Mouse (Mus musculus): ENCODE results near the gene Kcnb1. TPM values are rescaled to one million over a fixed set of nuclear protein-coding genes. Genes with fewer than 3 reads are reported as not detected.

Gene Kcnb1
- polyA plus RNA-seq (2015; fragmentation: Nextera tagmentation; extraction: Ambion mirVana) = 2.1 and 2.3 TPM in 2 replicates

GRCm38 (mm10) chr2:167190076-167190399 is at the start of gene Kcnb1:
Kcnb1 (minus strand) TSS chr2:167190155.
- under 1% methylated on average over 41 of the region's 41 CpGs for WGBS
- H3K9me3 ChIP-seq = no peaks in the 10 kb centered on the region
- H3K4me3 ChIP-seq (replicated peaks) = peak within 1 kb of the TSS; percentile 59
- H3K4me1 ChIP-seq (replicated peaks) = peaks cover 43% of the 10 kb centered on the region
- H3K27me3 ChIP-seq = peaks cover 39% of the 10 kb centered on the region
- peak within 1 kb of the TSS; percentile 82 for H3K4me2 ChIP-seq (replicated peaks)
- peak; percentile 89 for ATAC-seq
- H3K9ac ChIP-seq (replicated peaks) = peak within 1 kb of the TSS; percentile 73
- H3K27ac ChIP-seq = 0 out of 2 replicates have a peak within 1 kb of the TSS, but pooled peaks have one; percentile 30
- 0 out of 2 replicates have a peak, but pooled peaks cover 2% of the 10 kb centered on the region for H3K36me3 ChIP-seq

GRCm38 (mm10) chr2:167239262-167239661 is 49.3 kb upstream of the Kcnb1 start:
- no peak overlapping the region for H3K4me3 ChIP-seq (replicated peaks)
- H3K4me1 ChIP-seq (replicated peaks) = peaks cover 14% of the 10 kb centered on the region
- WGBS = 30% methylated on average over 12 of the region's 12 CpGs
- H3K27ac ChIP-seq = no peak overlapping the region
- H3K36me3 ChIP-seq = no peaks in the 10 kb centered on the region
- ATAC-seq = no peak
- 0 out of 2 replicates have a peak overlapping the region, but pooled peaks have one; percentile 90 for H3K4me2 ChIP-seq (replicated peaks)
- H3K9ac ChIP-seq (replicated peaks) = no peak overlapping the region
- peaks cover 30% of the 10 kb centered on the region for H3K27me3 ChIP-seq
- no peaks in the 10 kb centered on the region for H3K9me3 ChIP-seq

DNA sequence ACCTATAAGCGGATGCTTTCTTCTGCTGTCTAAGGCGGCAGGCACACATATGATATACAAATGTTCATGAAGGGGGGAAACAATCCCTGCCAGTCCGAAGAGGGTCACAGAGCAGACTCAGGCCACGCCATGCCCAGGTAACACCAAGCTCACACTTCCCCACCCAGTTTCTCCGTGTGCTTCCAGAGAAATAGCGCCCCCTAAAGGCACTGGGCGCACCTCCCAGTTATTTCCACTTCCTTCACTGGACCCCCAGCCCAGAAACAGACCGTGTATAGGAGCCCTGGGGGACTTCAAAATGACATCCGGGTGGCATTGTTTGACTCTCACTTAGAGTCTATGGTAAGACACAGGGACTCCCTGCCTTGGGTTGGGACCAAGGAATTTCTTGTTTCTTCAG is 47.3 kb upstream of the Kcnb1 start:
- peaks cover 14% of the 10 kb centered on the region for H3K4me1 ChIP-seq (replicated peaks)
- ATAC-seq = no peak
- H3K36me3 ChIP-seq = no peaks in the 10 kb centered on the region
- no peak overlapping the region for H3K9ac ChIP-seq (replicated peaks)
- H3K27me3 ChIP-seq = peaks cover 30% of the 10 kb centered on the region
- no peak overlapping the region for H3K27ac ChIP-seq
- WGBS = 85% methylated on average over 9 of the region's 9 CpGs
- H3K9me3 ChIP-seq = no peaks in the 10 kb centered on the region
- H3K4me3 ChIP-seq (replicated peaks) = no peak overlapping the region
- H3K4me2 ChIP-seq (replicated peaks) = no peak overlapping the region

DNA sequence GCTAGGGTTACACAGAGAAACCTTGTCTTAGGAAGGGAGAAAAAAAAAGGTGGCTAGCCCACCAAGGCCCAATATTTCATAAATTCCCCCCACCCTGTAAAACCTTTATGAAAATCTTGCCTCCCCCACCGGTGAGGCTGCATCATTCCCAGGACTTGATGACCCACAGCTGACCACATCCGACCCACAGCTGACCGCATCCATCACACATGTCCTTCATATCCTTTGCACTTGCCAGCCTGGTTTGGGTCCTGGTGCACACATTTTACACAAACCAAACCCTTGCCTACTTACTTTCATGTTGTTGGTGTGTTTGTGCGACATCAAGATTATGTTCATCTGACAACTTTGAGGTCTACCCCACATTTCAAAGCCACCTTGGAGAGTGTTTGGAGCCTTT is 46.2 kb upstream of the Kcnb1 start:
- Histone ChIP-seq H3K27ac (no peak overlapping the region), H3K27me3 (peaks cover 28% of the 10 kb centered on the region), H3K9ac (replicated peaks) (no peak overlapping the region), H3K4me3 (replicated peaks) (no peak overlapping the region), H3K9me3 (no peaks in the 10 kb centered on the region), H3K36me3 (no peaks in the 10 kb centered on the region), H3K4me2 (replicated peaks) (no peak overlapping the region), H3K4me1 (replicated peaks) (peaks cover 14% of the 10 kb centered on the region)
- 98% methylated on average over 4 of the region's 4 CpGs for whole genome bisulfite sequencing
- no peak for ATAC-seq

GRCm38 (mm10) chr2:167235338-167236018 is 45.5 kb upstream of the Kcnb1 start:
- ATAC-seq = no peak
- 82% methylated on average over 17 of the region's 17 CpGs for WGBS
- Histone ChIP-seq H3K4me3 (replicated peaks) (no peak overlapping the region), H3K27ac (no peak overlapping the region), H3K9me3 (no peaks in the 10 kb centered on the region), H3K9ac (replicated peaks) (no peak overlapping the region), H3K36me3 (no peaks in the 10 kb centered on the region), H3K4me2 (replicated peaks) (no peak overlapping the region), H3K27me3 (peaks cover 21% of the 10 kb centered on the region), H3K4me1 (replicated peaks) (peaks cover 9% of the 10 kb centered on the region)

GRCm38 (mm10) chr2:167233771-167234170 is 43.8 kb upstream of the Kcnb1 start:
- Histone ChIP-seq H3K27me3 (peaks cover 4% of the 10 kb centered on the region), H3K36me3 (no peaks in the 10 kb centered on the region), H3K4me2 (replicated peaks) (no peak overlapping the region), H3K4me1 (replicated peaks) (no peaks in the 10 kb centered on the region), H3K9me3 (no peaks in the 10 kb centered on the region), H3K27ac (no peak overlapping the region), H3K9ac (replicated peaks) (no peak overlapping the region), H3K4me3 (replicated peaks) (no peak overlapping the region)
- 53% methylated on average over 14 of the region's 14 CpGs for WGBS
- ATAC-seq = no peak

- no peak for ATAC-seq
- Histone ChIP-seq H3K27me3 (no peaks in the 10 kb centered on the region), H3K4me1 (replicated peaks) (no peaks in the 10 kb centered on the region), H3K27ac (no peak overlapping the region), H3K36me3 (no peaks in the 10 kb centered on the region), H3K9ac (replicated peaks) (no peak overlapping the region), H3K9me3 (no peaks in the 10 kb centered on the region), H3K4me2 (replicated peaks) (no peak overlapping the region), H3K4me3 (replicated peaks) (no peak overlapping the region)
- WGBS = 79% methylated on average over 5 of the region's 5 CpGs
Observed at GRCm38 (mm10) chr2:167233009-167233335, 43.0 kb upstream of the Kcnb1 start.

DNA sequence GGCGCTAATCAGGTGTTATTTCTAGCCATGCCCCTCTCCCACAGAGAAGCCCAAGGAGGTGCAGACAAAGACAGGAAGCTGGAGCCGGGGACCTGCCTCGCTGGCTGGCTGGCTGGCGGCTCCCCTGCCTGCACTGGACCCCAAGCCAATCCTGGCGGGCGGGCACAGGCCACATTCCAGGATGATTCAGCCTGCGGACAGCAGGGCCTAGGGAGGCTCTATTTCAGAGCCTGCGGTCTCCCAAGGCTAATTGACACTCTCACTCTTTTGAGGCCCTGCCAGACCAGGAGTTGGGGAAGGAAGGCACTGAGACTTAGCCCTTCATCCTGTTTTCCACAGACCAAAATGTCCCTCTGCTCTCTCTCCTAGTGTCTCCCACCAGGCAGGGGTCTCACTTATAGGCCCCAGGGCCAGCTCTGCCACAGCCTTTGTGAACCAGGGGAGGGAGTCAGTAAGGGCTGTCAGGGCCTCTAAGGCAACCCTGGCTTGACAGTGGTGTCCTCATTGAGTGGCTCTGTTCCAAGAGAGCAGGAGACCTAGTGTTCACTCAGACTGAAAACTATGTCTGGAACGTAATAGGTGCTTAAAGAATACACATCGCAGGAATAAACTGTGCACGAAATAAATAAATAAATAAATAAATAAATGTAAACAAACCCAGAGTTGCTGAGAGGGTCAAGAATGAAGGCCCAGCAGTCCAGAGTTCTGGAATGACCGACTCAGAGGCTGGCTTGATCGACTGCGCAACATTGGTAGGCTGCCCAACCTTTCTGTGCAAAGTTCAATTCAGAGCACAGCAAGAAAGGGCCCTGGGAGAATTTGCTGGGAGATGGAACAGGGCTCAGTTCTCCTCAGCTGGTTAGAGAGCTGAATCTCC is 42.4 kb upstream of the Kcnb1 start:
- H3K36me3 ChIP-seq = no peaks in the 10 kb centered on the region
- no peaks in the 10 kb centered on the region for H3K4me1 ChIP-seq (replicated peaks)
- WGBS = 55% methylated on average over 14 of the region's 14 CpGs
- ATAC-seq = no peak
- H3K4me3 ChIP-seq (replicated peaks) = no peak overlapping the region
- no peaks in the 10 kb centered on the region for H3K9me3 ChIP-seq
- no peak overlapping the region; the same call in 1 of the 2 replicates for H3K27ac ChIP-seq
- H3K9ac ChIP-seq (replicated peaks) = peak overlapping the region; percentile 25; the same call in 1 of the 2 replicates
- H3K4me2 ChIP-seq (replicated peaks) = no peak overlapping the region
- H3K27me3 ChIP-seq = no peaks in the 10 kb centered on the region

- Histone ChIP-seq H3K4me3 (replicated peaks) (no peak overlapping the region), H3K36me3 (no peaks in the 10 kb centered on the region), H3K4me1 (replicated peaks) (no peaks in the 10 kb centered on the region), H3K4me2 (replicated peaks) (peak overlapping the region; percentile 25; the same call in 1 of the 2 replicates), H3K27ac (no peak overlapping the region), H3K27me3 (no peaks in the 10 kb centered on the region), H3K9ac (replicated peaks) (no peak overlapping the region), H3K9me3 (no peaks in the 10 kb centered on the region)
- no peak for ATAC-seq
- WGBS = 5% methylated on average over 15 of the region's 15 CpGs
Observed at GRCm38 (mm10) chr2:167230554-167230953, 40.6 kb upstream of the Kcnb1 start.

DNA sequence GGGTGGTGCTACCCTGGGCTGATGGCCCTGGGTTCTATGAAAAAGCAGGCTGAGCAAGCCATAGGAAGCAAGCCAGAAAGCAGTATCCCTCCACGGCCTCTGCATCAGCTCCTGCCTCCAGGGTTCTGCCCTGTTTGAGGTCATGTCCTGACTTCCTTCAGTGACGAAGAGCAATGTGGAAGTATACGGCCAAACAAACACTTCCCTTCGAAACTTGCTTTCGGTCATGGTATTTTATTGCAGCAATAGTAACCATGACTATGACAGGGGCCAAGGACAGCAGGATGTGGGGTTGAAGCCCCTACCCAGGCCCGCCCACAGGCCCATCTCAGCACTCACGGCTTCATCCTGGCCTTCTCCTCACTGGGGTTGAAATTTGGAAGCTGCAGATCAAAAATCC is 35.0 kb upstream of the Kcnb1 start:
- Histone ChIP-seq H3K27ac (no peak overlapping the region), H3K4me2 (replicated peaks) (no peak overlapping the region), H3K36me3 (no peaks in the 10 kb centered on the region), H3K27me3 (no peaks in the 10 kb centered on the region), H3K9me3 (no peaks in the 10 kb centered on the region), H3K9ac (replicated peaks) (no peak overlapping the region), H3K4me3 (replicated peaks) (no peak overlapping the region), H3K4me1 (replicated peaks) (no peaks in the 10 kb centered on the region)
- 87% methylated on average over 7 of the region's 7 CpGs for WGBS
- ATAC-seq = no peak

DNA sequence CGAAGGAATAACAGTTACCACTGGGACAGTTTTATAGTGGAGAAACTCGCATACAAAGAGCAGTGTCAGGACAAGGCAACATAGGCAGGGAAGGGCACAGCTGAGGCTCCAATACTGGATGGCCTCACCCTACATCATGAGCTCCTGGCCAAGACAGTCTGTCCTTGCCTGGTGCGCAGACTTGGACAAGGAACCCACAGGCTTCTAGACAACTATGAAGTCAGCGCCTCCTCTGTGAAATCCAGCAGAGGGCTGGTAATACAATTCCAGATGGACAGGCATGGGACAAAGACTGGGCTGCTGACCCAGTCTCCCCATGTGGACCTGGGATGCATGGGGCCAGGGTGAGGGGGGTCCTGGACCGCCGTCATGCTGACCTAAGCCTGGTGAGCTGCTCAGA is 34.2 kb upstream of the Kcnb1 start:
- no peak for ATAC-seq
- Histone ChIP-seq H3K27ac (no peak overlapping the region), H3K9me3 (no peaks in the 10 kb centered on the region), H3K9ac (replicated peaks) (no peak overlapping the region), H3K36me3 (no peaks in the 10 kb centered on the region), H3K4me1 (replicated peaks) (peaks cover under 1% of the 10 kb centered on the region; the same call in 1 of the 2 replicates), H3K27me3 (no peaks in the 10 kb centered on the region), H3K4me3 (replicated peaks) (no peak overlapping the region), H3K4me2 (replicated peaks) (no peak overlapping the region)
- 87% methylated on average over 6 of the region's 6 CpGs for WGBS

DNA sequence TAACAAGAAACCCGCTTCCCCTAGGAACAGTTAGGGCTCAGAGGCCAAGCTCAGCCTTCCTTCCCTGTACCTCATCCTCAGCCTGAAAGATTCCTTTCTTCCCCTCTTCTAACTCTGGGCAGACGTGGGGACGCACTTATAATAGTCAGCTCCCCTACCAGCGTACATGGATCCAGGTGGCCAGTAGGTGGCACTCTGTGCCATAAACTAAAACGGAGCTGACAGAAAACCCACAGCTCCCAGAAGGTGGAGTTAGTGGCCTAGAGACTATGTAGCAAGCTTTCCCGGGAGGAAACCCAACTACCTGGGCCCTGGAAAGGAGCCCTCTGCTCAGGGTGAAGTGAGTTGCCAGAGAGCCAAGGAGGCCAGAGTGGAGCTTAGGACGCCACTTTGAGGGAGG is 32.2 kb upstream of the Kcnb1 start:
- no peaks in the 10 kb centered on the region for H3K27me3 ChIP-seq
- no peak overlapping the region for H3K4me3 ChIP-seq (replicated peaks)
- peaks cover 2% of the 10 kb centered on the region; the same call in 1 of the 2 replicates for H3K4me1 ChIP-seq (replicated peaks)
- H3K4me2 ChIP-seq (replicated peaks) = no peak overlapping the region
- H3K27ac ChIP-seq = no peak overlapping the region
- H3K9ac ChIP-seq (replicated peaks) = no peak overlapping the region
- no peaks in the 10 kb centered on the region for H3K9me3 ChIP-seq
- peak; percentile 65; the same call in 1 of the 2 replicates for ATAC-seq
- H3K36me3 ChIP-seq = no peaks in the 10 kb centered on the region
- 26% methylated on average over 7 of the region's 7 CpGs for WGBS
